Mouse (Mus musculus) kidney, postnatal 0 days (tissue): ENCODE measurements around the gene Gm10160. TPM values are rescaled to one million over a fixed set of nuclear protein-coding genes. Genes with fewer than 3 reads are reported as not detected.
A peak's percentile ranks its signal among the peaks of the same experiment; 100 is the strongest.

Experiments used
- ATAC-seq: fragments of 200-750 bp; cut with Nextera tagmentation; replicated peaks from 2 replicates; pipeline ENCODE4 v1.8.0; 2017; ENCODE audit warnings: low read depth, moderate number of reproducible peaks, moderate TSS enrichment, moderate library complexity; ENCODE audit not compliant: low FRiP score
- DNase-seq: peaks from one replicate; pipeline ENCODE4 v3.0.0-alpha.2; 2016; ENCODE audit warnings: low spot score
- H3K27ac ChIP-seq: fragments of 300-500 bp; sonication (generic); 2 replicates; pipeline ENCODE4 v1.5.1; 2014; ENCODE audit warnings: mild to moderate bottlenecking
- H3K27me3 ChIP-seq: fragments of 300-500 bp; sonication (generic); 2 replicates; pipeline ENCODE4 v1.6.1; 2014; ENCODE audit warnings: low read length, mixed read lengths; ENCODE audit not compliant: insufficient read depth
- H3K36me3 ChIP-seq: fragments of 300-500 bp; sonication (generic); 2 replicates; pipeline ENCODE4 v1.6.1; 2014; ENCODE audit warnings: low read length, mixed read lengths; ENCODE audit not compliant: insufficient read depth
- H3K4me1 ChIP-seq: fragments of 300-500 bp; sonication (generic); replicated peaks from 2 replicates; pipeline ENCODE4 v1.6.1; 2014; ENCODE audit warnings: antibody characterized with exemption, low read length, mixed read lengths; ENCODE audit not compliant: insufficient read depth
- H3K4me2 ChIP-seq: fragments of 300-500 bp; sonication (generic); 2 replicates; pipeline ENCODE4 v1.6.1; 2014; ENCODE audit warnings: mild to moderate bottlenecking, low read length, moderate library complexity, mixed read lengths
- H3K4me3 ChIP-seq: fragments of 300-500 bp; sonication (generic); replicated peaks from 2 replicates; pipeline ENCODE4 v1.5.1; 2014; ENCODE audit warnings: low read depth, low read length
- H3K9ac ChIP-seq: fragments of 300-500 bp; sonication (generic); 2 replicates; pipeline ENCODE4 v1.6.1; 2014; ENCODE audit warnings: low read depth, low read length
- H3K9me3 ChIP-seq: fragments of 300-500 bp; sonication (generic); replicated peaks from 2 replicates; pipeline ENCODE4 v1.6.1; 2016; ENCODE audit warnings: low read length, inconsistent platforms, mixed read lengths
- CTCF ChIP-seq: IDR thresholded peaks from 2 replicates; pipeline ENCODE4 v1.5.1; 2016; ENCODE audit warnings: antibody characterized with exemption, low read depth, mild to moderate bottlenecking, moderate library complexity
- WGBS: fragments of 180-500 bp; shearing (Covaris S2); extraction: QIAGEN DNeasy Blood & Tissue Kit; methylation state at CpG from one replicate; pipeline ENCODE4 v1.1.7; 2014; 5-methylcytosine and 5-hydroxymethylcytosine counted together
- polyA plus RNA-seq: library from polyadenylated mRNA; unstranded; fragments of >200 nt; fragmentation: Nextera tagmentation; extraction: Ambion mirVana; gene quantifications from 2 replicates; pipeline ENCODE4 v1.2.1, GENCODE M21; 2015

Gm10160 gene
- polyA plus RNA-seq, 1 experiment from 2014 or later: not detected

DNA sequence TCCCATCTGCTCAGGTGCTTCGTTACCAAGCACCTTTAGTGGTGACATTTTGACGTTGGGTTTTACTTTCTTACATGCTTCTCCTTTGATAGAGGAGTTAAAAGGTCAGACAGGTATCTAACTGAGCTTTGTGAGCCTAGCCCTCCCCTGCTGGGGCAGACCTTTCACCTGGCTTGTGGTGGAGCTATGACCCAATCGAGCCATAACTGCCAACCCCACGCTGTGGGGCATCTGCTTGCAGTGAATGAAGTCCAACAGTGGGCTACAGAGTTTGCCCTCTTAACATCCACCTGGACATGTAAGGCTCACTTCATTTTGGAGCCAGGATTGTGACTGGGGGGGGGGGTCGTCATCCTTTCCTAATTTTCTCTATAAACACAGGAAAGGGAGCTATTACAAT lies 24.7 kb upstream of the Gm10160 start:
- Histone ChIP-seq H3K4me2 (no peak overlapping the region), H3K27me3 (no peaks in the 10 kb centered on the region), H3K4me1 (no peaks in the 10 kb centered on the region), H3K9ac (no peak overlapping the region), H3K9me3 (no peaks in the 10 kb centered on the region), H3K4me3 (no peak overlapping the region), H3K36me3 (no peaks in the 10 kb centered on the region), H3K27ac (no peak overlapping the region)
- ATAC-seq: no peak
- WGBS: 91% methylated on average over 5 of the region's 5 CpGs
- no peak for TF ChIP-seq CTCF
- DNase-seq: no peak

DNA sequence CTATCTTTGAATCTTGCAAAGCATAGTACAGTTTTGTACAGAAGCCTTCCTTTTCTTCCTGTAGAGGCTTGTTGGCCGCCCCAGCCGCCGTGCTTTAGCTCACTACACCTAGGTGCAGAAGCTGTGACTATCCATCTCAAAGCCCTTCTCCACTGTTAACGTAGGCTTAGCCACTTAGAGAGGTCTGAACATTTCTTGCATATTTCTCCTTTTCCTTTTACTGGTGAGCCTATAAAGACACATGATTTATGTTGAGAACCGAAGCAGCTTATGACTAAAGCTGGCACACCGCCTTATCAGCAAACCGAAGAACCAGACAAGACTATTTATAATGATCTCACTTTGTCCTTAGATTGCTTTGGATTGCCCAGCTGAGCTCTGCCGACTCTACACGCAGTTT lies 19.8 kb upstream of the Gm10160 start:
- no peak overlapping the region for H3K4me3 ChIP-seq
- no peaks in the 10 kb centered on the region for H3K4me1 ChIP-seq
- no peaks in the 10 kb centered on the region for H3K9me3 ChIP-seq
- no peak for ATAC-seq
- H3K36me3 ChIP-seq: no peaks in the 10 kb centered on the region
- DNase-seq: peak; percentile 39
- H3K27ac ChIP-seq: no peak overlapping the region
- no peak overlapping the region for H3K9ac ChIP-seq
- no peaks in the 10 kb centered on the region for H3K27me3 ChIP-seq
- WGBS: 58% methylated on average over 9 of the region's 9 CpGs
- TF ChIP-seq CTCF: no peak
- no peak overlapping the region for H3K4me2 ChIP-seq

GRCm38 (mm10) chr7:81874636-81875035 lies 19.0 kb upstream of the Gm10160 start:
- no peaks in the 10 kb centered on the region for H3K36me3 ChIP-seq
- H3K9ac ChIP-seq: no peak overlapping the region
- no peak for ATAC-seq
- no peak overlapping the region for H3K4me3 ChIP-seq
- no peaks in the 10 kb centered on the region for H3K27me3 ChIP-seq
- no peaks in the 10 kb centered on the region for H3K9me3 ChIP-seq
- no peak for TF ChIP-seq CTCF
- H3K4me1 ChIP-seq: no peaks in the 10 kb centered on the region
- no peak overlapping the region for H3K4me2 ChIP-seq
- no peak overlapping the region for H3K27ac ChIP-seq
- DNase-seq: no peak
- WGBS: 68% methylated on average over 6 of the region's 6 CpGs

DNA sequence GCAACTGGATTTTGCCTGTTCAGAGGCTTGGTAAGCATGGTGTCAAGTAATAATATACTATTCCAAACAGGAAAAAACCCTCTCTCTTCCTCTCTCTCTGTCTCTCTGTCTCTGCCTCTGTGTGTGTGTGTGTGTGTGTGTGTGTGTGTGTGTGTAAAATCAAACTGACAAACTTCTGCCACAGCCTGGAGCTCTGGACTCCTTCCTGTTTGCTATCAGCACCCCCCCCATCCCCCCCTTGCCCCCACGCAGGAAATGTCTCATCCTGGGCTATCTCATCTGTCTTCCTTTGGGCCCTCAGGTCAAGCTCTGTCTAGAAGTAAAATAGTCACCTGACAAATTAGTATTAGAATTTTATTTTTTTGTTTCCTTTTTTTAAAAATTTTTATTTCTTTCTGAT lies 18.2 kb upstream of the Gm10160 start:
- H3K27me3 ChIP-seq: no peaks in the 10 kb centered on the region
- 33% methylated on average over 1 of the region's 1 CpGs for WGBS
- H3K4me2 ChIP-seq: no peak overlapping the region
- TF ChIP-seq CTCF: no peak
- H3K4me1 ChIP-seq: no peaks in the 10 kb centered on the region
- no peak overlapping the region for H3K27ac ChIP-seq
- no peak overlapping the region for H3K4me3 ChIP-seq
- no peaks in the 10 kb centered on the region; the same call in 1 of the 2 replicates for H3K36me3 ChIP-seq
- DNase-seq (no peak), ATAC-seq (no peak)
- no peaks in the 10 kb centered on the region for H3K9me3 ChIP-seq
- H3K9ac ChIP-seq: no peak overlapping the region

- ATAC-seq: no peak
- Histone ChIP-seq H3K9ac (no peak overlapping the region), H3K36me3 (no peaks in the 10 kb centered on the region; the same call in 1 of the 2 replicates), H3K4me3 (no peak overlapping the region), H3K4me2 (no peak overlapping the region), H3K27ac (no peak overlapping the region), H3K4me1 (no peaks in the 10 kb centered on the region), H3K9me3 (no peaks in the 10 kb centered on the region), H3K27me3 (no peaks in the 10 kb centered on the region)
- TF ChIP-seq CTCF: no peak
- no peak for DNase-seq
- 50% methylated on average over 13 of the region's 13 CpGs for WGBS
Measured at GRCm38 (mm10) chr7:81872493-81873013, 17.0 kb upstream of the Gm10160 start.

- peak; percentile 92 for TF ChIP-seq CTCF
- Histone ChIP-seq H3K36me3 (no peaks in the 10 kb centered on the region; the same call in 1 of the 2 replicates), H3K27ac (no peak overlapping the region), H3K4me2 (no peak overlapping the region), H3K4me3 (no peak overlapping the region), H3K4me1 (no peaks in the 10 kb centered on the region), H3K9me3 (no peaks in the 10 kb centered on the region), H3K27me3 (no peaks in the 10 kb centered on the region), H3K9ac (no peak overlapping the region)
- peak; percentile 85 for DNase-seq
- WGBS: 36% methylated on average over 6 of the region's 6 CpGs
- ATAC-seq: peak; percentile 77; the same call in 1 of the 2 replicates
Measured at GRCm38 (mm10) chr7:81868158-81868557, 12.6 kb upstream of the Gm10160 start.

DNA sequence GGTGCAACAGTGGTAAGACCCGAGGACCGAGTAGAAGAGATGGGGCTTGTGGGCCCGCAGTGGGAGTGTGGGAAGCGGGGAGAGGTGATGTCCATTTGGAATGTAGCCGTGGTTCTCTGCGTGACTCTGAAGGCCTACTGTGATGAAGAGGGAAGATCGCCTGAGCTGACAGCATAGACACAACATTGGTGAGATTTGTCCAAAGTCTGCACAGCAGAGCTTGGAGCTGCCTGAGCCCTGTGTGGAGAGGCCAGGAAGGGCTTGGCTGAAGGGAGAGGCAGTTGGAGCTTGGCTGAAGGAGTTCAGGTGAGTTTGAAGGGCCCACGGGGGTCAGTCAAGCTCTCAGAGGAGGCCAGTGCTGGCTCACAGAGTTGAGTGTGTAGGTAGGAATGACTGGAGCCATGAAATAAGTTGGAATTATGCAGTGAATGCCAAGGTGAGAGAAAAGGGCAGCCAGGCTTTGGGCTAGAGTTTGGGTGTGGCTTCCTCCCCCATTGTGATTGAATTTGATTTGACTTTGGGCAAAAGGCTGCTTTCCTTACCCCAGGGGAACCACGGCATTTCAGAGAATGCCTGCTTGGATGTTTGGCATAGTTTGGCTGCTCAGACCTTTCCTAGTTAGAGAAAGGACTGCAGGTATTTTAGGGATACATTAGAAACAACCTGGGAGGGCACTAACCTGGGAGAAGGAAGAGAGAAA lies 11.8 kb upstream of the Gm10160 start:
- Histone ChIP-seq H3K36me3 (no peaks in the 10 kb centered on the region; the same call in 1 of the 2 replicates), H3K4me3 (no peak overlapping the region), H3K27me3 (no peaks in the 10 kb centered on the region), H3K9me3 (no peaks in the 10 kb centered on the region), H3K4me1 (no peaks in the 10 kb centered on the region), H3K27ac (no peak overlapping the region), H3K4me2 (no peak overlapping the region), H3K9ac (no peak overlapping the region)
- DNase-seq: no peak
- no peak for TF ChIP-seq CTCF
- WGBS: 87% methylated on average over 9 of the region's 9 CpGs
- no peak for ATAC-seq
